Mouse (Mus musculus) neutrophil, adult 5-6 weeks (primary cell): Measurements from ENCODE around the gene Cd46. TPM values are rescaled to one million over a fixed set of nuclear protein-coding genes. Genes with fewer than 3 reads are reported as not detected.
A peak's percentile ranks its signal among the peaks of the same experiment; 100 is the strongest.

ENCODE experiments used
- ATAC-seq: fragments of 151-379, 151-347 bp; 2 replicates; pipeline ENCODE4 v1.8.0; 2017; ENCODE audit warnings: mild to moderate bottlenecking, moderate TSS enrichment; ENCODE audit not compliant: insufficient number of reproducible peaks, poor library complexity, low FRiP score, severe bottlenecking; ENCODE audit errors: extremely low read depth
- total RNA-seq: library from RNA; stranded (forward); fragments of 200-1000 nt; gene quantifications from 2 replicates; pipeline ENCODE4 v1.2.3, GENCODE M21; 2017

Cd46 gene
- 8.6 and 9.5 TPM in 2 replicates for total RNA-seq

- peak; percentile 90 for ATAC-seq
These were observed at the start of gene Cd46 for GRCm38 (mm10) chr1:195092220-195092720. Gene Cd46, minus strand, starts transcription at chr1:195092249.

- ATAC-seq = no peak
These were observed 40.0 kb upstream of the Cd46 start for GRCm38 (mm10) chr1:195132070-195132469.

- no peak for ATAC-seq
These were observed 39.6 kb upstream of the Cd46 start for GRCm38 (mm10) chr1:195131675-195132015.

- peak; percentile 92 for ATAC-seq
These were observed 39.1 kb upstream of the Cd46 start, which contains the start of gene Cr1l for GRCm38 (mm10) chr1:195130953-195131674. Gene Cr1l, minus strand, starts transcription at chr1:195131586.

- no peak for ATAC-seq
These were observed 38.4 kb upstream of the Cd46 start for GRCm38 (mm10) chr1:195130479-195130878.

GRCm38 (mm10) chr1:195129867-195130266, 37.8 kb upstream of the Cd46 start:
- ATAC-seq = no peak

- ATAC-seq = no peak
These were observed 22.4 kb upstream of the Cd46 start for GRCm38 (mm10) chr1:195114414-195114813.

GRCm38 (mm10) chr1:195113621-195114020, 21.6 kb upstream of the Cd46 start:
- no peak for ATAC-seq

GRCm38 (mm10) chr1:195100693-195101092, 8.6 kb upstream of the Cd46 start:
- no peak for ATAC-seq

GRCm38 (mm10) chr1:195098004-195098403, 6.0 kb upstream of the Cd46 start:
- no peak for ATAC-seq

GRCm38 (mm10) chr1:195091699-195092219, 290 bp downstream of the Cd46 start:
- no peak; the same call in none of the 2 replicates for ATAC-seq

GRCm38 (mm10) chr1:195082142-195082541, 9.9 kb downstream of the Cd46 start:
- ATAC-seq = no peak

GRCm38 (mm10) chr1:195040437-195040836, 51.6 kb downstream of the Cd46 start:
- peak; percentile 92 for ATAC-seq

- ATAC-seq = no peak
These were observed 53.7 kb downstream of the Cd46 start for GRCm38 (mm10) chr1:195038386-195038785.

- no peak for ATAC-seq
These were observed 54.1 kb downstream of the Cd46 start for GRCm38 (mm10) chr1:195037985-195038384.

- ATAC-seq = no peak
These were observed 54.6 kb downstream of the Cd46 start for GRCm38 (mm10) chr1:195037483-195037882.

- ATAC-seq = no peak
These were observed 58.1 kb downstream of the Cd46 start for GRCm38 (mm10) chr1:195033941-195034340.

- ATAC-seq = no peak
These were observed 59.3 kb downstream of the Cd46 start for GRCm38 (mm10) chr1:195032738-195033137.

- no peak for ATAC-seq
These were observed 60.3 kb downstream of the Cd46 start for GRCm38 (mm10) chr1:195031786-195032185.

- no peak for ATAC-seq
These were observed 64.5 kb downstream of the Cd46 start for GRCm38 (mm10) chr1:195027507-195027906.

GRCm38 (mm10) chr1:195023848-195024247, 68.2 kb downstream of the Cd46 start:
- no peak for ATAC-seq
